Mouse (Mus musculus) cortical plate, adult 2 months (tissue): ENCODE results near the gene Ipcef1.

Experiments used
- CTCF ChIP-seq: fragments of 200-500 bp; IDR thresholded peaks from 2 replicates; pipeline ENCODE4 v1.5.1; 2011; ENCODE audit warnings: mild to moderate bottlenecking, control low read depth, low read length; ENCODE audit not compliant: insufficient read depth; ENCODE audit errors: extremely low read depth
- POLR2A ChIP-seq: fragments of 200-500 bp; IDR thresholded peaks from 2 replicates; pipeline ENCODE4 v1.6.1; 2011; ENCODE audit warnings: mild to moderate bottlenecking, low read length, control low read depth; ENCODE audit not compliant: insufficient read depth; ENCODE audit errors: extremely low read depth

DNA sequence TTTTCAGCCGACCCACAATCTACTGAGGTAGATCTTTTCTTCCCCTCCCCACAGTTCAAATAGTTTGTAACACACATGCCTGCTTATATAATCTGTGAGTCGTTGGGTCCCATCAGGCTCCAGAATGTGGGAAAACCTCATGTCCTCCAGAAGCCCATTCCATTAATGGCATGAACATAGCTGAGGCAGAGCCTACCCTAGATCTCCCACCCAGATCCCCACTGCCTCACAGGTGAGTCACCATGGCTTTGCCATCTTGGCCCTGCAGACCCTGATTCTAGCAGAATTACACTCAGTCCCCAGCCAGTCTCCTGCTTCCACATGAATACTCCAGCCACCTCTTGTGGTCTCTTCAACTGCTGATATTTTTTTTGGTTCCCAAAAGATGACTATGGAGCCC, 23.4 kb upstream of the Ipcef1 start:
- no peak for TF ChIP-seq CTCF
- no peak for TF ChIP-seq POLR2A
